Mouse (Mus musculus): ENCODE measurements around the gene Gm5938. TPM values are rescaled to one million over a fixed set of nuclear protein-coding genes. Genes with fewer than 3 reads are reported as not detected.

Gene Gm5938
- polyA plus RNA-seq (2012; rRNA removed): not detected in 2 replicates

GRCm38 (mm10) chrX:78125167-78125566, at the start of gene Gm5938:
Gene Gm5938, plus strand, starts transcription at chrX:78125467.

GRCm38 (mm10) chrX:78091274-78091673, 34.0 kb upstream of the Gm5938 start, which contains the start of gene Obp1a:
Gene Obp1a, minus strand, starts transcription at chrX:78091374.

Other genes with a start within 250 kb of the Gm5938 start
- not detected in 2 replicates for gene 5430402E10Rik, start 200.4 kb upstream of the Gm5938 start, polyA plus RNA-seq (2012; rRNA removed)
- gene Obp1a, start 34.1 kb upstream of the Gm5938 start, polyA plus RNA-seq (2012; rRNA removed): not detected in 2 replicates
- not detected in 2 replicates for gene Obp1b, start 61.3 kb downstream of the Gm5938 start, polyA plus RNA-seq (2012; rRNA removed)
- not detected in 2 replicates for gene Gm14743, start 120.5 kb downstream of the Gm5938 start, polyA plus RNA-seq (2012; rRNA removed)
- not detected in 2 replicates for gene 4930480E11Rik, start 244.2 kb downstream of the Gm5938 start, polyA plus RNA-seq (2012; rRNA removed)

Measured in colon, adult 2 months (tissue).